Mouse (Mus musculus) B cell, adult 62 days (primary cell): Measurements from ENCODE around the gene Fam8a1. TPM values are rescaled to one million over a fixed set of nuclear protein-coding genes. Genes with fewer than 3 reads are reported as not detected.

ENCODE experiments used
- total RNA-seq: library from RNA; stranded (reverse); gene quantifications from 4 replicates; pipeline ENCODE4 v1.2.4, GENCODE M21; 2023

Fam8a1 gene
- 25.1 to 28.2 TPM (median 26.3 TPM) in 4 replicates for total RNA-seq

GRCm38 (mm10) chr13:46669048-46669619, at the start of gene Fam8a1:
Gene Fam8a1, plus strand, starts transcription at chr13:46669522.

Other genes starting within 250 kb of the Fam8a1 start
- gene Cap2, start 167.7 kb upstream of the Fam8a1 start, total RNA-seq: not detected in 4 replicates
- gene Nup153, start 58.4 kb downstream of the Fam8a1 start, total RNA-seq: 319 to 345 TPM (median 335 TPM) in 4 replicates